Mouse (Mus musculus) kidney, adult 2 months (tissue): ENCODE measurements around the gene Nudt7. TPM values are rescaled to one million over a fixed set of nuclear protein-coding genes. Genes with fewer than 3 reads are reported as not detected.

Source experiments
- DNase-seq: peaks from one replicate; pipeline ENCODE4 v3.0.0; 2021
- H3K27ac ChIP-seq: fragments of 200-500 bp; 2 replicates; pipeline ENCODE4 v1.5.1; 2012; ENCODE audit warnings: low read depth, low read length, control low read depth, inconsistent platforms; ENCODE audit not compliant: insufficient read depth
- H3K27me3 ChIP-seq: fragments of 200-500 bp; replicated peaks from 2 replicates; pipeline ENCODE4 v1.6.1; 2012; ENCODE audit warnings: mild to moderate bottlenecking, moderate library complexity, low read length, inconsistent platforms; ENCODE audit not compliant: control insufficient read depth, insufficient read depth
- H3K36me3 ChIP-seq: fragments of 200-500 bp; 2 replicates; pipeline ENCODE4 v1.6.1; 2012; ENCODE audit warnings: mild to moderate bottlenecking, moderate library complexity, low read length, inconsistent platforms; ENCODE audit not compliant: control insufficient read depth, insufficient read depth
- H3K4me1 ChIP-seq: fragments of 200-500 bp; 2 replicates; pipeline ENCODE4 v1.6.1; 2011; ENCODE audit warnings: low read length; ENCODE audit not compliant: control insufficient read depth, insufficient read depth
- H3K4me3 ChIP-seq: fragments of 200-500 bp; 2 replicates; pipeline ENCODE4 v1.5.1; 2011; ENCODE audit warnings: mild to moderate bottlenecking, low read depth, low read length, control low read depth; ENCODE audit not compliant: insufficient read depth
- CTCF ChIP-seq: fragments of 200-500 bp; conservative IDR thresholded peaks from 2 replicates; pipeline ENCODE4 v1.5.1; 2011; ENCODE audit warnings: low read depth, mild to moderate bottlenecking, control low read depth, low read length, moderate library complexity, mixed read lengths; ENCODE audit not compliant: insufficient read depth, insufficient read length
- POLR2A ChIP-seq: fragments of 200-500 bp; IDR thresholded peaks from one replicate; pipeline ENCODE4 v1.6.1; 2011; ENCODE audit warnings: low read depth, low read length, control low read depth
- WGBS: fragments of 180-500 bp; shearing (Covaris S2); methylation state at CpG from one replicate; pipeline ENCODE4 v1.1.7; 2018; 5-methylcytosine and 5-hydroxymethylcytosine counted together
- polyA plus RNA-seq: library from polyadenylated mRNA; depleted of rRNA; stranded (reverse); fragments of >200 nt; gene quantifications from 2 replicates; pipeline ENCODE4 v1.2.3, GENCODE M21; 2012

Nudt7 gene
- polyA plus RNA-seq, 1 experiment, result 26.2 TPM

DNA sequence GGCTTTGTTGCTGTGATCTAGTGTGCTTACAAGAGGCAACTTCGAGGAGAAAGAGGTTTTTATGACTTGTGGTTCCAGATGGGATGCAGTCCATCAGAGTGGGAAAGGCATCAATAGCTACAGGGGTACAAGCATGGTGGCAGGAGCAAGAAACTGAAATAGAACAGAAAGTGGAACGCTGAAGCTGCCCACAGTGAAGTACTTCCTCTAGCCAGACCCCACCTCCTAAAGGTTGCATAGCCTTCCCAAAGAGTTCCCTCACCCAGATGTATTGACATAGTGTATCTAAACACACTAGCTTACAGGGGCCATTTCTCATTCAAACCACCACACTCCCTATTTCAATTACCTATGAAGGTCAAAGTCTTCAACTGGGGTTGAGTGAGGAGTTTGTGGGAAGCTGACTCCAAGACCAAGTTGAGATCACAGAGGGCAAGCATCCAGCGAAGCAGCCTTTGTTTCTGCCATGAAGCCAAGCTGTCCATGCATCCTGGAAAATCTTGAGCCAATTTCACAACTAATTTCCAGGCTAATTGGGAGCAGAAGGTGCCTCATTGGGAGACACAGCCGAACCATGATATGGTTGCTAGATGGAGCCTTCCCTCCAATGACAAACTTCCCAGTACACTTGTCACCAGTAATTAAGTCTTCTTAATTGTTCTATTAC, 9.1 kb upstream of the Nudt7 start:
- H3K4me1 ChIP-seq, result no peaks in the 10 kb centered on the region
- no peak overlapping the region for H3K4me3 ChIP-seq
- no peaks in the 10 kb centered on the region for H3K27me3 ChIP-seq
- no peak overlapping the region for H3K27ac ChIP-seq
- WGBS, result 71% methylated on average over 4 of the region's 4 CpGs
- TF ChIP-seq POLR2A (no peak), CTCF (no peak)
- no peaks in the 10 kb centered on the region for H3K36me3 ChIP-seq
- no peak for DNase-seq

- no peak for DNase-seq
- WGBS, result 77% methylated on average over 7 of the region's 7 CpGs
- Histone ChIP-seq H3K27ac (no peak overlapping the region), H3K36me3 (no peaks in the 10 kb centered on the region), H3K4me3 (no peak overlapping the region), H3K27me3 (no peaks in the 10 kb centered on the region), H3K4me1 (peaks cover 6% of the 10 kb centered on the region)
- TF ChIP-seq POLR2A, result no peak
- TF ChIP-seq CTCF, result no peak
Observed at GRCm38 (mm10) chr8:114130838-114131237, 2.5 kb upstream of the Nudt7 start.

GRCm38 (mm10) chr8:114131421-114131820, 1.9 kb upstream of the Nudt7 start:
- no peak for TF ChIP-seq CTCF
- no peak for TF ChIP-seq POLR2A
- H3K36me3 ChIP-seq, result no peaks in the 10 kb centered on the region
- H3K27me3 ChIP-seq, result no peaks in the 10 kb centered on the region
- H3K4me1 ChIP-seq, result peaks cover 6% of the 10 kb centered on the region
- H3K27ac ChIP-seq, result no peak overlapping the region
- 93% methylated on average over 4 of the region's 4 CpGs for WGBS
- H3K4me3 ChIP-seq, result no peak overlapping the region
- DNase-seq, result no peak

DNA sequence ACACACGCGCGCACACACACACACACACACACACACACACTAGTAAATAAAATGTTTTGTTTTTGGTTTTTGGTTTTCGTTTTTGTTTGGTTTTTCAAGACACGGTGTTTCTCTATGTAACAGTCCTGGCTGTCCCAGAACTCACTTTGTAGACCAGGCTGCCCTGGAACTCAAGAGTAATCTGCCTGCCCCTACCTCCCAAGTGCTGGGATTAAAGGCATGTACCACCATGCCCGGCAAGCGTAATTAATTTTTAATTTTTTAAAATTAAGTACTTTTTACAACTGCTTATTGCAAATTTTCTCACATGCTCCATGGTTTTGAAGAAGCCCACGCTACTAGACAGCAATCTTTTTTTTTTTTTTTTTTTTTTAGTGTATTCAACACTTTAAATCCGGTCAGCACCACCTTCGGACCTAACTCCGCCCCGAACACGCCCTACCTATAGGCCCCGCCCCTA, 277 bp upstream of the Nudt7 start:
- TF ChIP-seq CTCF (no peak), POLR2A (no peak)
- H3K4me1 ChIP-seq, result peaks cover 6% of the 10 kb centered on the region
- WGBS, result 30% methylated on average over 14 of the region's 14 CpGs
- no peaks in the 10 kb centered on the region for H3K27me3 ChIP-seq
- DNase-seq, result no peak
- no peak overlapping the region for H3K27ac ChIP-seq
- no peaks in the 10 kb centered on the region for H3K36me3 ChIP-seq
- H3K4me3 ChIP-seq, result 0 out of 2 replicates have a peak overlapping the region, but pooled peaks have one; percentile 63

DNA sequence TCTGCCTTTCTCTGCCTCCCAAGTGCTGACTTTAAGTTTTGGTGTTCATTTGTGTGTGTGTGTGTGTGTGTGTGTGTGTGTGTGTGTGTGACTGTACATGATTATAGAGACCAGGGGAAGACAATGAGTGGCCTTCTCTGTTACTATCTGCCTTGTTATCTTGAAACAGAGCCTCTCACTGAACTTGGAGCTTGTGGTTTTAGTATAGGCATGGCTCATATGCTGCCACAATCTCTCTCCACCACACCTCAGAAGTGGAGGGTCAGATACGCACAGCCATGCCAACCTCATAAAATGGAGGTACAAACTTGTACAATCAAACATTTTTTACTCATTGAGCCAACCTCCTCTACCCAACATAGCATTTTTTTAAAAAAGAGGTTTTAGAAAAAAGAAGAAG, 3.4 kb downstream of the Nudt7 start:
- TF ChIP-seq CTCF (no peak), POLR2A (no peak)
- no peak overlapping the region for H3K4me3 ChIP-seq
- no peaks in the 10 kb centered on the region for H3K36me3 ChIP-seq
- no peak overlapping the region for H3K27ac ChIP-seq
- peaks cover 6% of the 10 kb centered on the region for H3K4me1 ChIP-seq
- H3K27me3 ChIP-seq, result no peaks in the 10 kb centered on the region
- DNase-seq, result no peak
- WGBS, result 97% methylated on average over 1 of the region's 1 CpGs

GRCm38 (mm10) chr8:114137181-114137580, 3.8 kb downstream of the Nudt7 start:
- WGBS, result 58% methylated on average over 5 of the region's 5 CpGs
- H3K27me3 ChIP-seq, result no peaks in the 10 kb centered on the region
- H3K4me1 ChIP-seq, result peaks cover 6% of the 10 kb centered on the region
- no peak for TF ChIP-seq CTCF
- no peak for TF ChIP-seq POLR2A
- H3K27ac ChIP-seq, result no peak overlapping the region
- H3K4me3 ChIP-seq, result no peak overlapping the region
- no peaks in the 10 kb centered on the region for H3K36me3 ChIP-seq
- no peak for DNase-seq

DNA sequence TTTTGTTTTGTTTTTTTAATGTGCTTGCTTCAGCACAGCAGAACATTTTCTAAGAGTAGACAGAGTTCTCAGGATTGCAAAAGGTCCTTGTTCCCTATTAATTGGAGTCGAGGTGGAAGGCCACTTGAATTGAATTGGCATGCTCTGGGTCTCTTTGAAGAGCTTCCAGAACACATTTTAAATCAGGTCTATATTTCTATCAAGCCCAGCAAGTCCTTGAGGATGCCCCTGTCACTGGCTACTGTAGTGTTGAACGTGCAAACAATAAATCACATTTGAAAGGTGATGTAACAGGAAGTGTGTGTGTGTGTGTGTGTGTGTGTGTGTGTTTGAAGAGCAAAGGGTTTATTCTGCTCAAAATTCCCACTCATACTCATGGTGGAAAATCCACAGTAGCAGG, 7.1 kb downstream of the Nudt7 start:
- 39% methylated on average over 2 of the region's 2 CpGs for WGBS
- no peak overlapping the region for H3K4me3 ChIP-seq
- no peaks in the 10 kb centered on the region for H3K36me3 ChIP-seq
- H3K27me3 ChIP-seq, result no peaks in the 10 kb centered on the region
- H3K27ac ChIP-seq, result no peak overlapping the region
- TF ChIP-seq POLR2A, result no peak
- no peak for TF ChIP-seq CTCF
- no peak for DNase-seq
- peaks cover 5% of the 10 kb centered on the region; the same call in 1 of the 2 replicates for H3K4me1 ChIP-seq
